Mouse (Mus musculus): ENCODE data around the gene Ppox. TPM values are rescaled to one million over a fixed set of nuclear protein-coding genes. Genes with fewer than 3 reads are reported as not detected.
A peak's percentile ranks its signal among the peaks of the same experiment; 100 is the strongest.
"Not testable (repeated sequence)": the region's sequence is repeated elsewhere in the genome, so short reads cannot be mapped to it uniquely, and the experiment has no call there.

The Ppox gene
- 48.1 and 51.8 TPM in 2 replicates for polyA plus RNA-seq (2014; fragmentation: Nextera tagmentation; extraction: Ambion mirVana)

DNA sequence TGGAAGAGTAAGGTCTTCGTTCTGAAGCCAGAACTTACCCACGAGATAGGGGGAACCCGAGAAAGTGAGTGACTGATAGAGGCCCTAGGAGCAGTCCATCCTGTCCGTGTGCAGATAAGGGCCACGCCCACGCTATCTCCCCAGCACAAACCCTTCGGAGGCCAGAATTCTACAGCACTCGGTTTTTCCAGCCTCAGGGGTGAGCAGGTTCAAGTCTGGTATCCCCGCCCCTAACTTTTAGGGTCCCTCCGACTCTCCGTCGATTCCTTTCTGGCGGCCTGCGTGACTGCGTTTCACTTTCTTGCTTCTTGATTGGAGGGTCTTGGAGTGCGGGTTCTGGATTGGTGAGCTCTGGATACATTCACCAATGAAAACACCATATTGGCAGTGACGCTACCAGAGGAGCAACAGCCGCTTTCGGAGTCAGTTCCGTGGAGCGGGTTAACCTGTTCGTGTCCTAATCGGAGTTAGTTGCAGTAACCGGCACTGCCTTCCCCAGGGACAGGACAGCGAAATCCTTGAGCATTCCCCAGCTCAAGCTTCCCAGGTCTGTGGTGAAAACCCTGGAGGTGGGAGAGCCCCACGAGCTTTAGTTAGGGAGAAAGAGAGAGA lies at the start of gene Ppox:
TSS of gene Ppox (minus strand) at position 271 of the 612 bp plus-strand sequence.
- peaks cover 7% of the 10 kb centered on the region for H3K4me1 ChIP-seq (replicated peaks; ENCODE audit: control insufficient read depth, insufficient read depth, low read length)
- H3K27me3 ChIP-seq (ENCODE audit: control insufficient read depth, insufficient read depth, low read length): no peaks in the 10 kb centered on the region
- peak within 1 kb of the TSS; percentile 66 for H3K4me3 ChIP-seq (ENCODE audit: low read depth, low read length)
- no peaks in the 10 kb centered on the region for H3K9me3 ChIP-seq (ENCODE audit: control insufficient read depth, low read length)
- peak; percentile 98 for ATAC-seq (ENCODE audit: low FRiP score)
- WGBS: under 1% methylated on average over 26 of the region's 26 CpGs
- H3K9ac ChIP-seq (ENCODE audit: low read depth, low read length): peak within 1 kb of the TSS; percentile 68
- peak within 1 kb of the TSS; percentile 82 for H3K4me2 ChIP-seq (replicated peaks; ENCODE audit: low read depth, low read length)
- peaks cover 8% of the 10 kb centered on the region; the same call in 1 of the 2 replicates for H3K36me3 ChIP-seq (ENCODE audit: control insufficient read depth, insufficient read depth, low read length)
- peak; percentile 86 for DNase-seq (ENCODE audit: low spot score)
- peak within 1 kb of the TSS; percentile 58 for H3K27ac ChIP-seq (ENCODE audit: low read depth, low read length)

DNA sequence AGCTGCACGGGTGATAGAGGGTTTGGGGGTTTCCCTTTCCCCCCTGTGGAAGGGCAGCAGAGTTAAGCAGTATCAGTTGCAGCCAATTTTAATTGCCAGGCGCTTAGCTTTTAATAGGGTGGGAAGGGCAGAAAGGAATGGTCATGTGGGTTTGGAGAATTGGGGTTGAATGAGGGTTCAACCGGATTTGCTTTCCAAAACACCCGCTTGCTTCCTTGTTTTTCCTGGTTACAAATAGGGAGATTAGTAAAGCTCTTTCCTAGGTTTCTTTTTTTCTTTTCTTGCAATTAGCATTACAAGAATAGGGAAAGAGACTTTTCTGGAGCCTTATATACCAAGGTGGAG lies 49.2 kb upstream of the Ppox start:
- peak overlapping the region; percentile 94 for H3K27ac ChIP-seq (ENCODE audit: low read depth, low read length)
- ATAC-seq (ENCODE audit: low FRiP score): no peak
- no peaks in the 10 kb centered on the region for H3K9me3 ChIP-seq (ENCODE audit: control insufficient read depth, low read length)
- peak overlapping the region; percentile 76 for H3K4me3 ChIP-seq (ENCODE audit: low read depth, low read length)
- peak overlapping the region; percentile 82 for H3K9ac ChIP-seq (ENCODE audit: low read depth, low read length)
- DNase-seq (ENCODE audit: low spot score): no peak
- H3K27me3 ChIP-seq (ENCODE audit: control insufficient read depth, insufficient read depth, low read length): no peaks in the 10 kb centered on the region
- peak overlapping the region; percentile 54 for H3K4me2 ChIP-seq (replicated peaks; ENCODE audit: low read depth, low read length)
- H3K4me1 ChIP-seq (replicated peaks; ENCODE audit: control insufficient read depth, insufficient read depth, low read length): no peaks in the 10 kb centered on the region
- H3K36me3 ChIP-seq (ENCODE audit: control insufficient read depth, insufficient read depth, low read length): no peaks in the 10 kb centered on the region
- WGBS: 2% methylated on average over 4 of the region's 4 CpGs

DNA sequence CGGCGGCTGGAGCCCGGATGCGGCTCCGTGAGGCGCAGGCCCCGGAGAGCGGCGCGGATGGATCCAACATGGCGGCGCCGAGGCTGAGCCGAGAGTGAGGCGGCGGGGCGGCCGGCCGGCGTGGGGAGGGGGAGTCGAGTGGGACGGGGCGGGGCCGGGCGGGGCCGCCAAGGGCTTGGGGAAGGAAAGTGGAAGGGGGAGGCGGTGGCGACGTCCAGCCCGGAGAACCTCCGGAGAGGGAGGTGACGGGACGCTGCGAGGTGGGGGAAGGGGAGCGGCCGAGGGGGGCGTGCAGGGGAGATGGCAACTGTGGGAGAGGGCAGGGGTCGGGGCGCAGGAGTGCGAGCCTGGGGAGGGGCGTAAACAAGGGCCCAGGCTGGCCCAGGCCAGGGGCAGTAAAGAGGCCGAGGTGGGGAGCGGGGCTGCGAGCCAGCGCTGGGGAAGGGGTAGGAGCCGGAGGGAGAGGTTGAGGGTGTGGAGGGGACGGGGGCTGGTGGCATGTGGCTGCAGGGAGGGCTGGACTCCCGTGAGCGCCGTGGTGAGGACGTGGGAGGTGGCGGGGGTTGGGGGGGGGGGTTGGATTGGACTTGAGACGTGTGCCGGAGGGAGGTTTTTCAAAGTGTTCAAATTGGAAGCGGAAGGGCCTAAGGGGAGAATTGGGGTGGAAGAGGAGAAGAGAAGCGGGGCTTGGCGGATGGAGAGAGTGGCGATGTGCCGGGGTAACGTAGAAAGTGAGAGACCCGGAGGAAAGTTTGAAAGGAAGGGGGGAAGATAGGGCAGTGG lies 48.6 kb upstream of the Ppox start:
- Histone ChIP-seq H3K9ac (ENCODE audit: low read depth, low read length) (peak overlapping the region; percentile 82), H3K4me3 (ENCODE audit: low read depth, low read length) (peak overlapping the region; percentile 76), H3K4me1 (replicated peaks; ENCODE audit: control insufficient read depth, insufficient read depth, low read length) (no peaks in the 10 kb centered on the region), H3K4me2 (replicated peaks; ENCODE audit: low read depth, low read length) (peak overlapping the region; percentile 54), H3K9me3 (ENCODE audit: control insufficient read depth, low read length) (no peaks in the 10 kb centered on the region), H3K36me3 (ENCODE audit: control insufficient read depth, insufficient read depth, low read length) (no peaks in the 10 kb centered on the region), H3K27me3 (ENCODE audit: control insufficient read depth, insufficient read depth, low read length) (no peaks in the 10 kb centered on the region), H3K27ac (ENCODE audit: low read depth, low read length) (peak overlapping the region; percentile 94)
- peak; percentile 91 for DNase-seq (ENCODE audit: low spot score)
- under 1% methylated on average over 40 of the region's 61 CpGs for WGBS
- peak; percentile 92 for ATAC-seq (ENCODE audit: low FRiP score)

DNA sequence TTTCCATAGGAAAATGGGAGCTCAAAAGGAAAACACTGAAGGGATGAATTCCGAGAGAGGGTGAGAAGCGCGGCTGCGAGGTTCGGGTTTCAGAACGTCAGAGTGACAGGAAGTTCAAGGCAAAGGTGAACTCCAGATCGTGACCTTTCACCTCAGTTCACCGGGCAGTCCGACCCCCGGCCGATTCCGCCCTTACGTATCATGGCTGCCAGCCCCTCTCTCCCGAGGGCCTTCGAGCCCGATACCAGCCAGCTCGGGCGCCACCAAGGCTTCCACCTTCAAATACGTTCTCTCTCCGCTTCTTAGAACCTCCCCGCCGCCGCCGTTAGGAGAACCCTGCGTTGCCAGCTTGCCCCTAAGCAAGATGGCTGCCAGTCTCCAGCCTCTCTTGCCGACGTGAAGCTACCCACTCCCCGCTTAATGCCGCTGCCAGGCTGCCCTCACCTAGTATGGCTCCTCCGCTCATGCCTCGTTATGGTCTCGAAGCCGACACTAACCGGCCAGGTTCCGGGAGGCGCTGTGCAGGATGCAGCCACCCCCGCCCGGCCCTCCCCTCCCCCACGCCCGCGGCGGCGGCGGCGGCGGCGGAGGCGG lies 48.0 kb upstream of the Ppox start, which contains the start of gene Dedd:
TSS of gene Dedd (plus strand) at position 307 of the 594 bp plus-strand sequence.
- Histone ChIP-seq H3K27ac (ENCODE audit: low read depth, low read length) (peak within 1 kb of the TSS; percentile 94), H3K4me3 (ENCODE audit: low read depth, low read length) (peak within 1 kb of the TSS; percentile 76), H3K4me1 (replicated peaks; ENCODE audit: control insufficient read depth, insufficient read depth, low read length) (no peaks in the 10 kb centered on the region), H3K9ac (ENCODE audit: low read depth, low read length) (peak within 1 kb of the TSS; percentile 82), H3K27me3 (ENCODE audit: control insufficient read depth, insufficient read depth, low read length) (no peaks in the 10 kb centered on the region), H3K36me3 (ENCODE audit: control insufficient read depth, insufficient read depth, low read length) (no peaks in the 10 kb centered on the region), H3K4me2 (replicated peaks; ENCODE audit: low read depth, low read length) (peak within 1 kb of the TSS; percentile 79), H3K9me3 (ENCODE audit: control insufficient read depth, low read length) (no peaks in the 10 kb centered on the region)
- peak; percentile 94 for ATAC-seq (ENCODE audit: low FRiP score)
- peak; percentile 90 for DNase-seq (ENCODE audit: low spot score)
- WGBS: under 1% methylated on average over 47 of the region's 48 CpGs

DNA sequence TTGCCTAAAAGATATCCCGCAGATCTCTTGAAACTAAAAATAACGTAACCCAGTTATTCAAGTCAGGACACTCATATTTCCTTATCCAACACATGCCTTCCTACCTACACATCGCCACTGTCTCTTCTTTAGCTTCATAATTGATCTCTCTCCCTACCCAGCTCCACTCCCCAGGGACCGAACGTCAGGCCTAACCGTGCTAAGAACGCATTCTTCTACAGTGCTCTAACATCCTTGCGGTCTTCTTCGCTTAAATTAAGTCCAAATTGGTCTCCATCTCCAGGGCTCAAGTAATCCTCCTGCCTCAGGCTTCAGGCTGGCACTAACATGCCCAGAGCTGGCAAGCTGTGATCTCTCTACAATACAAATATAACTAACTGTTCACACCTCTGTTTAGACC lies 47.3 kb upstream of the Ppox start:
- Histone ChIP-seq H3K4me3 (ENCODE audit: low read depth, low read length) (peak overlapping the region; percentile 76), H3K36me3 (ENCODE audit: control insufficient read depth, insufficient read depth, low read length) (no peaks in the 10 kb centered on the region), H3K9ac (ENCODE audit: low read depth, low read length) (peak overlapping the region; percentile 82), H3K27ac (ENCODE audit: low read depth, low read length) (peak overlapping the region; percentile 94), H3K4me1 (replicated peaks; ENCODE audit: control insufficient read depth, insufficient read depth, low read length) (no peaks in the 10 kb centered on the region), H3K27me3 (ENCODE audit: control insufficient read depth, insufficient read depth, low read length) (no peaks in the 10 kb centered on the region), H3K4me2 (replicated peaks; ENCODE audit: low read depth, low read length) (peak overlapping the region; percentile 79), H3K9me3 (ENCODE audit: control insufficient read depth, low read length) (no peaks in the 10 kb centered on the region)
- peak; percentile 48 for DNase-seq (ENCODE audit: low spot score)
- WGBS: 42% methylated on average over 9 of the region's 9 CpGs
- ATAC-seq (ENCODE audit: low FRiP score): no peak

DNA sequence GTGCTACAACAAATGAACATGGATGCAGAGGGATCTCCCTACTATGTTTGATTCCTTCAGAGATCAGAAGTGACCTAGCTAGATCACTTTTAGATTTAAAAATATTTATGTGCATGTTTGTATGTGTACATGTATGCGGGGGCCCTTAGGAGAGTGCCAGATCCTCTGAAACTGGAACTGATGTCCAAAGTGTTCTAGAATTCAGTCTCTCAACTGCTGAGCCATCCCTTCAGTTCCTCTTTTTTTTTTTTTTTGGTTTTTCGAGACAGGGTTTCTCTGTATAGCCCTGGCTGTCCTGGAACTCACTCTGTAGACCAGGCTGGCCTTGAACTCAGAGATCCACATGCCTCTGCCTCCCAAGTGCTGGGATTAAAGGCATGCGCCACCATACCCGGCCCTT lies 45.6 kb upstream of the Ppox start:
- H3K4me3 ChIP-seq (ENCODE audit: low read depth, low read length); H3K4me1 ChIP-seq (replicated peaks; ENCODE audit: control insufficient read depth, insufficient read depth, low read length); H3K9me3 ChIP-seq (ENCODE audit: control insufficient read depth, low read length); H3K27ac ChIP-seq (ENCODE audit: low read depth, low read length); ATAC-seq (ENCODE audit: low FRiP score); H3K4me2 ChIP-seq (replicated peaks; ENCODE audit: low read depth, low read length); H3K9ac ChIP-seq (ENCODE audit: low read depth, low read length); H3K27me3 ChIP-seq (ENCODE audit: control insufficient read depth, insufficient read depth, low read length); H3K36me3 ChIP-seq (ENCODE audit: control insufficient read depth, insufficient read depth, low read length); DNase-seq (ENCODE audit: low spot score): not testable (repeated sequence)
- 89% methylated on average over 4 of the region's 4 CpGs for WGBS

DNA sequence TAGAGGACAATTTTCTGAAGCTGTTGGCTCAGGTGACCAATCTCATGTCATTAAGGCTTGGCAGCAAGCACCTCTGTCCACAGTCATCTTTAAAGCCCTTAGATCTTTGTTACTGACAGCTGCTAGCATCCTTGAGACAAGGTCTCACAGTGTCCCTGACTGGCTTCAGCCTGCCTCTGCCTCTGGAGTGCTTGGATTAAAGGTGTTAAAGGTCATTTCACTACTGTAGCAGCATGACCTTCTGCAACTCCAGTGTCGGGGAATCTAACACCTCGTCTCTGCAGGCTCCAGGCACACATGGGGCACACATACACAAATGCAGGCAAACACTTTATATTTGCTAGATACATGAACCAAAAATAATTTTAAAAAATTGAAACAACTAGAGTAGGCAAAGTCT lies 44.6 kb upstream of the Ppox start:
- no peak for DNase-seq (ENCODE audit: low spot score)
- Histone ChIP-seq H3K36me3 (ENCODE audit: control insufficient read depth, insufficient read depth, low read length) (no peaks in the 10 kb centered on the region), H3K4me1 (replicated peaks; ENCODE audit: control insufficient read depth, insufficient read depth, low read length) (no peaks in the 10 kb centered on the region), H3K4me3 (ENCODE audit: low read depth, low read length) (no peak overlapping the region), H3K9me3 (ENCODE audit: control insufficient read depth, low read length) (no peaks in the 10 kb centered on the region), H3K9ac (ENCODE audit: low read depth, low read length) (no peak overlapping the region), H3K27me3 (ENCODE audit: control insufficient read depth, insufficient read depth, low read length) (no peaks in the 10 kb centered on the region), H3K4me2 (replicated peaks; ENCODE audit: low read depth, low read length) (no peak overlapping the region), H3K27ac (ENCODE audit: low read depth, low read length) (no peak overlapping the region)
- no peak for ATAC-seq (ENCODE audit: low FRiP score)
- WGBS: 80% methylated on average over 2 of the region's 2 CpGs

DNA sequence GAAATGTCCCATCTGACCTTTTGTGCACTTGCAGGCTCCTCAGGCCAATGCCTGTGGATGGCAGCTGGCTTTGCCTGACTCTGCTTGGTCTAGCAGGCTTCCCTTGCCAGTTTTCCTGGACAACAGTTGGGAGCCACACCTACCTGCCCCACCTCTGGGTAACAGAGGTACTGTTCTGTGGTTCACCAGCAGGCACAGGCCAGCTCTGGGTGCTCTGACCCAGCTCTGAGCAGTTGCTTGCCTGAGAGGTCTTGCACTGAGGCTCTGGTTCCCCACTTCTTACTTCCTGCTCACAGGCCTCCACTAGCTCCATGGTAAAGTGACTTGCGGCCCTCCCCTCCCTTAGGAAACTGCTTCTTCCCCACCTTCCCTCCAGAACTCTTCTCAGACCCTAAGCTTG lies 41.0 kb upstream of the Ppox start:
- WGBS: 56% methylated on average over 1 of the region's 1 CpGs
- Histone ChIP-seq H3K4me2 (replicated peaks; ENCODE audit: low read depth, low read length) (no peak overlapping the region), H3K4me1 (replicated peaks; ENCODE audit: control insufficient read depth, insufficient read depth, low read length) (no peaks in the 10 kb centered on the region), H3K27ac (ENCODE audit: low read depth, low read length) (no peak overlapping the region), H3K27me3 (ENCODE audit: control insufficient read depth, insufficient read depth, low read length) (no peaks in the 10 kb centered on the region), H3K9ac (ENCODE audit: low read depth, low read length) (no peak overlapping the region), H3K4me3 (ENCODE audit: low read depth, low read length) (no peak overlapping the region), H3K36me3 (ENCODE audit: control insufficient read depth, insufficient read depth, low read length) (no peaks in the 10 kb centered on the region), H3K9me3 (ENCODE audit: control insufficient read depth, low read length) (no peaks in the 10 kb centered on the region)
- no peak for DNase-seq (ENCODE audit: low spot score)
- no peak; the same call in 1 of the 2 replicates for ATAC-seq (ENCODE audit: low FRiP score)
